Mouse (Mus musculus): ENCODE data around the gene Mybl2. TPM values are rescaled to one million over a fixed set of nuclear protein-coding genes. Genes with fewer than 3 reads are reported as not detected.
"Not testable (repeated sequence)": the region's sequence is repeated elsewhere in the genome, so short reads cannot be mapped to it uniquely, and the experiment has no call there.

Mybl2 gene
- polyA plus RNA-seq, 1 experiment from 2014 or later: 4.0 TPM

DNA sequence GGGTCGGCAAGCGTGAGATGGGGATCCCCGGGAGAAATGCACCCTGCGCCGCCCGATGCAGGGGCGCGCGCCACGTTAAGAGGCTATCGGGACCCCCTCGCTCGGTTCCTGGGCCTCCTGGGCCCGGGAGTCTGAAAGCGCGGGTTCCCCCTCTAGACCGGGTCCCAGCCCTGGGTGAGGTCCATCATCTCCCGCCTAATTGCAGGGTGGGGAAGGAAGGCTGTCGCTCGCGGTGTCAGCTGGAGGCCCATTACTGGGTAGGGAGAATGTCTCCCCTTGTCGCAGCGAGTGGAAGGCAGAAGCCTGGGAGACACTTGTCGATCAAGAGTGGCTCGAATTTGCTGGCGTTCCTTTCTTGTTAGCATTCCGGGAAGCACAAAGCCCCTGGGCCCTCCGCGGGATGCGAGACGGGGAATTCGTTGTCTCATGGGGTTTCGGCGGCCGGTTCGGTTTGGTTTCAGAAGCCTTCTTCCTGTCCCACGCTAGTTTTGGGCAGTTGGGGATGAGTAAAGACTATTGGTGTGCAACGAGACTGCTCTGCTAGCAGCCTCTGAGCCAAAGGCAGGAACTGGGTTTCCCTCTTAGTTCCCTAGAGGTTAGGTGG, 506 bp downstream of the Mybl2 start:
- Histone ChIP-seq H3K4me1 (peaks cover 19% of the 10 kb centered on the region), H3K9ac (peak overlapping the region; percentile 52; the same call in 1 of the 2 replicates), H3K27me3 (replicated peaks) (peaks cover 8% of the 10 kb centered on the region), H3K27ac (no peak overlapping the region), H3K4me2 (peak overlapping the region; percentile 99), H3K4me3 (peak overlapping the region; percentile 58), H3K36me3 (replicated peaks) (no peaks in the 10 kb centered on the region), H3K9me3 (no peaks in the 10 kb centered on the region)
- under 1% methylated on average over 37 of the region's 38 CpGs for WGBS
- ATAC-seq (replicated peaks): peak; percentile 25

DNA sequence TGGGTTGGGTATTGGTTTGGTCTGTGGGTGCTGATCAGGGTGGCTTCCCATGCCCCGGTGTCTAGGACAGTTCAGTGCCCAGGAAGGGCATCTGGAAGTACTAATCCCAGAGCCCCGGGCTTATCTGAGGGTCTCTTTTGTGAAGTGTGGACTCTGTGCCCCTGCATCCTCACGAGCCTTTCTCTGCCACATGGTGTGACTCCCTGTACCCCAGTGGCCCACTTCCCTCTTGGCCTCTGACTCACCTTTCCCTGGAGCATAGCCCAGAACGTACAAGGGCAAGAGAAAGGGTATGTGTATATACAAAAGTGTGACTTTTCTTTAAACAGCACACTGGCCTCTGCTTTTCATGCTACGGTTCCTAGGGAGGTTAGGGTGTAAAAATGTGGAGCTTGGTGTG, 1.2 kb downstream of the Mybl2 start:
- no peak for ATAC-seq (replicated peaks)
- Histone ChIP-seq H3K9ac (no peak overlapping the region), H3K27me3 (replicated peaks) (peaks cover 8% of the 10 kb centered on the region), H3K27ac (no peak overlapping the region), H3K36me3 (replicated peaks) (no peaks in the 10 kb centered on the region), H3K9me3 (no peaks in the 10 kb centered on the region), H3K4me3 (peak overlapping the region; percentile 58; the same call in 1 of the 2 replicates), H3K4me1 (peaks cover 19% of the 10 kb centered on the region), H3K4me2 (peak overlapping the region; percentile 99)
- 31% methylated on average over 5 of the region's 5 CpGs for WGBS

DNA sequence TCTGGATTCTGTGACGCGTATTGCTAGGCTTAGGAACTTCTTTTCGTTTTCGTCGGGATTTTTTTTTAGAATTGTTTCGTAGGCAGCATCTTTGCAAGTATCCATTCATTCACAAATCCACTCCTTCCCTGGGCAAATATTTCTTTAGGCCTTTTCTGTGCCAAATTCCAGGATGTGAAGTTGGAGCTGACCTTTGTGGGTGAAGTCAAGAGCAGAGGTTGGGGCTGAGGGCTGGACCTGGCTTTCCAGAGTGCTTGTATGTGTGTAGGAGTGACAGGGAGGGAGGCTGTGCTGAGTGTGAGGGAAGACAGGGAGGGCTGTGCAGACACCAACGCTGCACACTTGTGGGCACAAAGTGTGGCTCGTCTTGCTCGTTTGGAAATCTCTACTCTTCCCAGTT, 2.1 kb downstream of the Mybl2 start:
- Histone ChIP-seq H3K4me2 (no peak overlapping the region), H3K9ac (no peak overlapping the region), H3K9me3 (no peaks in the 10 kb centered on the region), H3K27me3 (replicated peaks) (peaks cover 8% of the 10 kb centered on the region), H3K4me3 (no peak overlapping the region), H3K4me1 (peaks cover 19% of the 10 kb centered on the region), H3K27ac (no peak overlapping the region), H3K36me3 (replicated peaks) (no peaks in the 10 kb centered on the region)
- 85% methylated on average over 9 of the region's 9 CpGs for WGBS
- no peak for ATAC-seq (replicated peaks)

DNA sequence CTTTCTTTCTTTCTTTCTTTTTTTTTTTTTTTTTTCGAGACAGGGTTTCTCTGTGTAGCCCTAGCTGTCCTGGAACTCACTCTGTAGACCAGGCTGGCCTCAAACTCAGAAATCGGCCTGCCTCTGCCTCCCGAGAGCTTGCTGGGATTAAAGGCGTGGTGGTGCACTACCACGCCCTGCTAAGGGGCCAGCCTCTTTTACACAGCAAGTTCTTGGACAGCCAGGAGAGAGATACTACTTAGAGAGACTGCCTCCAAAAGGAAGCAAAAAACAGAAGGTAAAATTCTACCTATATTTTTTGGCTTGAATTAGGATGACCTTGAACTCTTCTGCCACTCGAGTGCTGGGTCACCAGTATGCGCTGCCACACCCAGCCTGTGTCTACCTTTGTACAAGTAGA, 4.5 kb downstream of the Mybl2 start:
- not testable (repeated sequence) for H3K4me2 ChIP-seq; H3K36me3 ChIP-seq (replicated peaks); ATAC-seq (replicated peaks); H3K4me3 ChIP-seq; H3K27ac ChIP-seq; H3K9ac ChIP-seq; H3K27me3 ChIP-seq (replicated peaks); H3K9me3 ChIP-seq
- WGBS: 93% methylated on average over 7 of the region's 7 CpGs
- H3K4me1 ChIP-seq: peaks cover 12% of the 10 kb centered on the region

DNA sequence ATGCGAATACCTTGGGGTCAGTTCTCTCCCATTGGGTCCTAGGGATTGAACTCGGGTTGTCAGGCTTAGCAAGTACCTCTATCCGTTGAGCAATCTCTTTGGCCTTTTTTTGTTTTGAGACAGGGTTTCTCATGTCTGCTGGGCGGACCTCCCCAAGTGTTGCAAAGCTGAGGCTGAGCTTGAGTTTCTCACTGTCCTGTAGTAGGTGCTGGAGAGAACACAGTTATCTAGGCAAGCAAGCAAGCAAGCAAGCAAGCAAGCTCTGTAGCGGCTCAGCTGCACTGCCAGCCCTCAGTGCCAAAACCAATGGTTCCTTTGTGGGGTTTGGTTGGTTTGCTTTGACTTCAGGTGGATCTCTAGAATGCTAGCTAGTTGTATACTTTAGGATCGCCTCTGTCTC, 6.1 kb downstream of the Mybl2 start:
- 77% methylated on average over 6 of the region's 6 CpGs for WGBS
- no peaks in the 10 kb centered on the region for H3K9me3 ChIP-seq
- H3K36me3 ChIP-seq (replicated peaks): no peaks in the 10 kb centered on the region
- no peaks in the 10 kb centered on the region for H3K27me3 ChIP-seq (replicated peaks)
- H3K4me3 ChIP-seq: no peak overlapping the region
- no peak for ATAC-seq (replicated peaks)
- H3K9ac ChIP-seq: no peak overlapping the region
- H3K27ac ChIP-seq: no peak overlapping the region
- no peaks in the 10 kb centered on the region for H3K4me1 ChIP-seq
- H3K4me2 ChIP-seq: no peak overlapping the region

DNA sequence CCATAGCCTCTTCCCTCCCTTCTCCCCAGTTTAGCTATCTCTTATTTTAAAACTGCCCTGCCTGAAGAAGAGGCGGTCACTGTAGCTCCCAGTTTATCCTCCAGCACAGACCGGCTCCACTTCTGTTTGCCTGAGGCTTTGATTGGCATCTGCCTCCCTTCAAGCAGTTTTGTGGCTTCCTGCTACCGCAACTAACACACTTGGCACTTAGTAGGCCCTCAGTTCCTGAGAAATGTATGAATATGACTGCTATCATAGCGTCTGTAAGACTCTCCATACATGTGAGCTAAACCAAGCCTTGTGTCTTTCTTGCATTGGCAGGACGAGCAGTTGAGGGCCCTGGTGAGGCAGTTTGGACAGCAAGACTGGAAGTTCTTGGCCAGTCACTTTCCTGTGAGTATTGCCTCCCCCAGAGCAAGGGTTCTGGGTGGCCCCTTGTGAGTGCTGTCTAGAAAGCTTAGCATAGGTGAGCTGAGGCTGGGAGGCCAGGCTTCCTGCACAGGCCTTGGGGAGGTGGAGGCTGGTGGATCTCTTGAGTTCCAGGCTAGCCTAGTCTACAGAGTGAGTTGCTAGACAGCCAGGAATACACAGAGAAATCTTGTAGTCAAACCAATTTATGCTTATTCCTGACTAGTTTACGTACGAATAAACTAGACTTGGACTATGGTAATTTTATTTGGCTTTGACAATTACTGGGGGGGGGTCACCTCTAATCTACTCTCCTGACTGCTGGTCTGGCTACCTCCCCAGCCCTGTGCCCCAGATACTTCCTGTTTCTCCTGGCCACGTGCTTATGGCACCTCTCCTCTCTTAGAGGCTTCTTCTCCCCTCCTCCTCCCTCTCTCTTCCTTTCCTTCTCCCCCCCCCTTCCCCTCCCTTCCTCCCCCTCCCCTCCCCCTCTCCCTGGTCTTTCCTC, 7.0 kb downstream of the Mybl2 start:
- Histone ChIP-seq H3K4me3 (no peak overlapping the region), H3K4me2 (no peak overlapping the region), H3K9me3 (no peaks in the 10 kb centered on the region), H3K4me1 (no peaks in the 10 kb centered on the region), H3K27ac (no peak overlapping the region), H3K36me3 (replicated peaks) (no peaks in the 10 kb centered on the region), H3K9ac (no peak overlapping the region), H3K27me3 (replicated peaks) (no peaks in the 10 kb centered on the region)
- ATAC-seq (replicated peaks): no peak
- 86% methylated on average over 8 of the region's 8 CpGs for WGBS

DNA sequence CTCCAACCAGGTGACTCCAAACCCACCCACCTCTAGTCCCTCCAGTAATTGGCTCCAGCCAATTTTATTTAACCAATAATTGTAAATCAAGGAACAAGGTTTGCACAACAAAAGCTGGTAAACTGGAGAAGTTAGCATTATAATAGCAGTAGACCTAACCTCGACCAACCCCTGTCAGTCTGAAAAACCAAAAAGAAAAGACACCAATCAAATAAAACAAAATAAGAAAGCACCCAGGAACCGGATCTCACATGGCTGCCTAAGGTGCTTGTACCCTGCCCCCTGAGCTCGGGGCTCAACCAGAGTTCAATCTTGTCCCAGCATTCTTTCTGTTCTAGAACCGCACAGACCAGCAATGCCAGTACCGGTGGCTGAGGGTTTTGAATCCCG, 7.6 kb downstream of the Mybl2 start:
- Histone ChIP-seq H3K36me3 (replicated peaks) (no peaks in the 10 kb centered on the region), H3K9ac (no peak overlapping the region), H3K4me2 (no peak overlapping the region), H3K4me3 (no peak overlapping the region), H3K4me1 (no peaks in the 10 kb centered on the region), H3K27ac (no peak overlapping the region), H3K9me3 (no peaks in the 10 kb centered on the region), H3K27me3 (replicated peaks) (no peaks in the 10 kb centered on the region)
- 69% methylated on average over 6 of the region's 6 CpGs for WGBS
- ATAC-seq (replicated peaks): no peak

DNA sequence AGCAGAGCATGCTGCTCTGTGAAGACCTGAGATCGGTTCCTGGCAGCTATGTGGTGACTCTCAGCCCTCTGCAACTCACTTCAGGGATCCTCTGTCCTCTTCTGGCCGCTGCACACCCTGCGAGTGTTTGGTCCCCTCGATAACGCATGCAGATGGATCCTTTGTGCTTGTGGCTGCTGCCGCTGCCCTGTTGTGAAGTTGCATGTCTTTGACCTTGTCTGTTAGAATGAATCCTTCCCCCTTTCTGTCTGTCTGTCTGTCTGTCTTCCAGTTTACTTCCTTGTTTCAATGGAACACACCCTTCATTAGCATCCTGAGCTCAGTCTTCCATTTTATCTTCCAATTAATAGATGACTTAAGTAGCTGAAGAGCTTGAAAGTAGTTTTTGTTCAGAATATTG, 11.8 kb downstream of the Mybl2 start:
- WGBS: 92% methylated on average over 6 of the region's 6 CpGs
- H3K9me3 ChIP-seq: no peaks in the 10 kb centered on the region
- no peaks in the 10 kb centered on the region for H3K4me1 ChIP-seq
- no peak overlapping the region for H3K27ac ChIP-seq
- no peak overlapping the region for H3K4me3 ChIP-seq
- ATAC-seq (replicated peaks): no peak
- H3K4me2 ChIP-seq: no peak overlapping the region
- no peaks in the 10 kb centered on the region for H3K36me3 ChIP-seq (replicated peaks)
- no peaks in the 10 kb centered on the region for H3K27me3 ChIP-seq (replicated peaks)
- no peak overlapping the region for H3K9ac ChIP-seq

DNA sequence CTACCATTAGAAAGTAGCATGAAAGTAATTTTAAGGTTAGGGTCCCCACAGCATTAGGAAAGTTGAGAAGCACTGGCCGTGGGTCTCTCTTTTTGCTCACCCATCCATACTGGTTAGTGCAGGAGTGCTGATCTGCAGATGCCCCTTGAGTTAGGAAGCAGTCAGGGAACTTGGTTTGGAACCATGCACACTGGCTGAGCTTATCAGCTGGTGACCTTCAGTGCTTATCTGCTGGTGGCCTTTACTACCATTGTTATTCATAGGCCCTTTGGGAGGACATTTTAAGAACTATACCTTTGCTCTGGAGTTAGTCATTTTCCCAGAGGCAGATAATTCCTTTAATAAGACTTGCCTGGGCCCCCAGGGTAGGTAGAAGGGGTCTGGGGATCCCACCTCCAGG, 12.7 kb downstream of the Mybl2 start:
- H3K9me3 ChIP-seq: no peaks in the 10 kb centered on the region
- no peaks in the 10 kb centered on the region for H3K4me1 ChIP-seq
- H3K4me3 ChIP-seq: no peak overlapping the region
- H3K4me2 ChIP-seq: no peak overlapping the region
- H3K36me3 ChIP-seq (replicated peaks): no peaks in the 10 kb centered on the region
- no peak overlapping the region for H3K27ac ChIP-seq
- no peak for ATAC-seq (replicated peaks)
- H3K27me3 ChIP-seq (replicated peaks): no peaks in the 10 kb centered on the region
- 91% methylated on average over 1 of the region's 1 CpGs for WGBS
- H3K9ac ChIP-seq: no peak overlapping the region

DNA sequence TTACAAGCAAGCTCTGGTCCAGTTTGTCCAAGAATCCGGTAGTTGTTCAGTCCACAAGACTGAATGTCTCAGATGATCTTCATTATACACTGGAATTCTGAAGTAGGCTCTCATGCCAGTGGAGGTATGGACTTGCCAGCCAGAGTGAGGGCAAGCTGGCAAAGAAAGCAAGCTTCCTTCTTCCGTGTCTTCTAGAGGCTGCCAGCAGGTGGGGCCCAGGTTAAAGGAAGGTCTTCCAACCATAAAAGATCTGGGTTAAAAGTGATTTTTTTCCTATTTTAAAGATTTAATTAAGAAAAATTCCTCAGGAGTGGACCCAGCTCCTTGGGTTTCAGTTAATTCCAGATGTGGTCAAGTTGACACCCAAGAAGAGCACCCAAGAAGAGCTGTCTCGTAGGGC, 15.7 kb downstream of the Mybl2 start:
- H3K4me2 ChIP-seq: no peak overlapping the region
- ATAC-seq (replicated peaks): no peak
- H3K9me3 ChIP-seq: no peaks in the 10 kb centered on the region
- no peaks in the 10 kb centered on the region for H3K4me1 ChIP-seq
- no peak overlapping the region for H3K4me3 ChIP-seq
- 87% methylated on average over 3 of the region's 3 CpGs for WGBS
- no peak overlapping the region for H3K27ac ChIP-seq
- no peak overlapping the region for H3K9ac ChIP-seq
- no peaks in the 10 kb centered on the region for H3K36me3 ChIP-seq (replicated peaks)
- no peaks in the 10 kb centered on the region for H3K27me3 ChIP-seq (replicated peaks)

DNA sequence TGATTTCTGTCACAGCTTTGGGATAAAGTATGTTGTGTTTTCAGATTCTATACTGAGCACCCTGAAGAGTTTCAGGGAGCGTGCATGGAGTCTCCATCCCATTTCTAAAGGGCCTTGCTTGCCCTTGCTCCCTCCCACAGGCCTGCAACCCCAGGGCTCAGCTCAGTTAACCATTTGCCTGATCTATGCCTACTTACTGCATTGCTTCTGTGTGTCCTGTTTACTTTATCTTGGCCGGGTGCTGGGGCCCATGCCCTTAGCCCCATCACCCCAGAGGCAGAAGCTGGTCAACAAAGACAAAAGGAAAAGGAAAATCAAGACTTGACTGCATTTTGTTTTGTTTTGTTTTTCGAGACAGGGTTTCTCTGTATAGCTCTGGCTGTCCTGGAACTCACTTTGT, 17.1 kb downstream of the Mybl2 start:
- Histone ChIP-seq H3K9ac (no peak overlapping the region), H3K27ac (no peak overlapping the region), H3K4me2 (no peak overlapping the region), H3K9me3 (no peaks in the 10 kb centered on the region), H3K4me1 (no peaks in the 10 kb centered on the region), H3K4me3 (no peak overlapping the region), H3K27me3 (replicated peaks) (no peaks in the 10 kb centered on the region), H3K36me3 (replicated peaks) (no peaks in the 10 kb centered on the region)
- no peak for ATAC-seq (replicated peaks)
- WGBS: 88% methylated on average over 3 of the region's 3 CpGs

DNA sequence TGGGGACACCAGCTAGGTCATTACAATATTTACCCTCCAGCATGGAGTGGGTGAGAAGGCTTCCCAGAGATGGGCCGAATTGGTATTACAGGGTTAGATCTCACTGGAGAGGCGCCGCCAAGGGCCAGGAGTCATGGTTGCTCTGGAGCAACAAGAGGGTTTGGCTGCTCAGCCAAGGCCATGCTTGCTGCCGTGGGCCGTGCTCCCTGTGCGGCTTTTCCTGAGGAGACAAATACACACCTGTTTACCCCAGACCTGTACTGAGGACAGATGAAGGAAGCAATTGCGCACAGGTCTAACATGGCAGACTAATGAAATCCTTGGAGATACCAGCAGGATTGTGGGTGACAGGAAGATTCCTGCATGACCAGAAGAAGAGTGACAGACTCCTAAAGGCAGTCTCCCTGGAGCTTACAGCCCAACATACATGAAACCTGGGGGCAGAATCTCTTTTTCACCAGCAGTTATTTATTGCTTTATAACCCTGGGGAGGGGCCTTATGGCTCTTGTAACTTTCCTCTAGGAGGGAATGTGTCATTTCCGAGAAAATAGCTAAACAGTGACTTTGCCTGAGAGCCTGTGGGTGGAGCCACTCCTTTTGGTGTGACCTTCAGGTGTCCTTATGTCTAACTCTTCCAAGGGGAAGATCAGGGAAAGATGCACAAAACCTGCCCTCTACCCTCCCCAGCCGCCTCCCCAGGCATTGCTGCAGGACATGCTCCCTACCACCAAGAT, 18.7 kb downstream of the Mybl2 start:
- H3K9ac ChIP-seq: no peak overlapping the region
- ATAC-seq (replicated peaks): no peak
- WGBS: 96% methylated on average over 9 of the region's 9 CpGs
- no peak overlapping the region for H3K4me3 ChIP-seq
- H3K4me1 ChIP-seq: no peaks in the 10 kb centered on the region
- H3K4me2 ChIP-seq: no peak overlapping the region
- H3K36me3 ChIP-seq (replicated peaks): no peaks in the 10 kb centered on the region
- H3K9me3 ChIP-seq: no peaks in the 10 kb centered on the region
- H3K27ac ChIP-seq: no peak overlapping the region
- no peaks in the 10 kb centered on the region for H3K27me3 ChIP-seq (replicated peaks)

Data from midbrain, embryonic 15.5 days (tissue).